Mouse (Mus musculus): ENCODE results near the gene Zfp747. TPM values are rescaled to one million over a fixed set of nuclear protein-coding genes. Genes with fewer than 3 reads are reported as not detected.
A peak's percentile ranks its signal among the peaks of the same experiment; 100 is the strongest.
"Not testable (repeated sequence)": the region's sequence is repeated elsewhere in the genome, so short reads cannot be mapped to it uniquely, and the experiment has no call there.

The Zfp747 gene
- total RNA-seq, 2 experiments from 2014 or later, result 4.6 to 5.8 TPM

GRCm38 (mm10) chr7:127378310-127378921, 2.6 kb upstream of the Zfp747 start:
- DNase-seq, result no peak
- intact Hi-C loops (cut with DNase I), result no loop called here

GRCm38 (mm10) chr7:127371870-127372269, 4.0 kb downstream of the Zfp747 start:
- DNase-seq; intact Hi-C loops (cut with DNase I): not testable (repeated sequence)

- intact Hi-C loops (cut with DNase I), result no loop called here
- DNase-seq, result no peak
Measured at GRCm38 (mm10) chr7:127371213-127371612, 4.6 kb downstream of the Zfp747 start.

- intact Hi-C loops (cut with DNase I), result no loop called here
- no peak for DNase-seq
Measured at GRCm38 (mm10) chr7:127366249-127366648, 9.6 kb downstream of the Zfp747 start.

- intact Hi-C loops (cut with DNase I), result loop anchor here (5.0 kb wide), 1 partner anchor 223 kb away; the partner anchor contains the start of genes Ccdc189 and Rnf40
- peak in 1 of 2 experiments; percentile 9 for DNase-seq
Measured at GRCm38 (mm10) chr7:127364166-127364565, 11.7 kb downstream of the Zfp747 start.

GRCm38 (mm10) chr7:127363475-127363921, 12.4 kb downstream of the Zfp747 start:
- DNase-seq, result peak in 1 of 2 experiments; percentile 35
- intact Hi-C loops (cut with DNase I), result loop anchor here (2.0 to 5.0 kb wide), 3 partner anchors 43 to 224 kb away; partner anchors contain the start of genes Ccdc189, Rnf40 and Zfp764

- peak in 1 of 2 experiments; percentile 40 for DNase-seq
- intact Hi-C loops (cut with DNase I), result loop anchor here (2.0 to 5.0 kb wide), 3 partner anchors 44 to 225 kb away; partner anchors contain the start of genes Ccdc189, Rnf40 and Zfp764
Measured at GRCm38 (mm10) chr7:127362418-127362817, 13.4 kb downstream of the Zfp747 start.

- intact Hi-C loops (cut with DNase I), result loop anchor here (5.0 kb wide), 1 partner anchor 226 kb away; the partner anchor contains the start of genes Ccdc189 and Rnf40
Measured at GRCm38 (mm10) chr7:127361449-127361848, 14.4 kb downstream of the Zfp747 start.

GRCm38 (mm10) chr7:127360265-127360664, 15.6 kb downstream of the Zfp747 start:
- intact Hi-C loops (cut with DNase I), result loop anchor here (5.0 kb wide), 1 partner anchor 227 kb away; the partner anchor contains the start of genes Ccdc189 and Rnf40
- DNase-seq, result no peak

More at GRCm38 (mm10) chr7:127361449-127361848, 14.4 kb downstream of the Zfp747 start:
- no peak for DNase-seq

GRCm38 (mm10) chr7:127358472-127358871, 17.4 kb downstream of the Zfp747 start:
- intact Hi-C loops (cut with DNase I), result no loop called here
- no peak for DNase-seq

GRCm38 (mm10) chr7:127357871-127358270, 18.0 kb downstream of the Zfp747 start:
- intact Hi-C loops (cut with DNase I), result no loop called here
- DNase-seq, result no peak

- intact Hi-C loops (cut with DNase I), result no loop called here
- no peak for DNase-seq
Measured at GRCm38 (mm10) chr7:127355796-127356195, 20.1 kb downstream of the Zfp747 start.

GRCm38 (mm10) chr7:127351230-127352004, 24.4 kb downstream of the Zfp747 start:
- DNase-seq, result no peak
- intact Hi-C loops (cut with DNase I), result no loop called here

- DNase-seq, result peak in 1 of 2 experiments; percentile 37
- intact Hi-C loops (cut with DNase I), result loop anchor here (5.0 to 10.0 kb wide), 2 partner anchors 84 to 552 kb away; partner anchors contain the start of genes Dctpp1, Fam57b and Ppp4c
Measured at GRCm38 (mm10) chr7:127346676-127347075, 29.2 kb downstream of the Zfp747 start.

GRCm38 (mm10) chr7:127345512-127346325, 30.1 kb downstream of the Zfp747 start, which contains the start of gene Zfp768:
Gene Zfp768 (minus strand): TSS chr7:127345589.
- peak; percentile 96 to 97 for DNase-seq
- intact Hi-C loops (cut with DNase I), result loop anchor here (5.0 to 10.0 kb wide), 2 partner anchors 83 to 551 kb away; partner anchors contain the start of genes Dctpp1, Fam57b and Ppp4c

GRCm38 (mm10) chr7:127345092-127345491, 30.8 kb downstream of the Zfp747 start:
- intact Hi-C loops (cut with DNase I), result loop anchor here (5.0 to 10.0 kb wide), 2 partner anchors 83 to 550 kb away; partner anchors contain the start of genes Dctpp1, Fam57b and Ppp4c
- no peak for DNase-seq

- intact Hi-C loops (cut with DNase I), result loop anchor here (10.0 kb wide), 1 partner anchor 550 kb away; the partner anchor contains the start of genes Fam57b and Ppp4c
- DNase-seq, result no peak
Measured at GRCm38 (mm10) chr7:127344371-127344770, 31.5 kb downstream of the Zfp747 start.

GRCm38 (mm10) chr7:127343351-127344019, 32.4 kb downstream of the Zfp747 start:
- intact Hi-C loops (cut with DNase I), result loop anchor here (10.0 kb wide), 1 partner anchor 549 kb away; the partner anchor contains the start of genes Fam57b and Ppp4c
- no peak for DNase-seq

- intact Hi-C loops (cut with DNase I), result loop anchor here (10.0 kb wide), 1 partner anchor 548 kb away; the partner anchor contains the start of genes Fam57b and Ppp4c
- DNase-seq, result no peak
Measured at GRCm38 (mm10) chr7:127342888-127343287, 33.0 kb downstream of the Zfp747 start.
